In the genomic region with DNA sequence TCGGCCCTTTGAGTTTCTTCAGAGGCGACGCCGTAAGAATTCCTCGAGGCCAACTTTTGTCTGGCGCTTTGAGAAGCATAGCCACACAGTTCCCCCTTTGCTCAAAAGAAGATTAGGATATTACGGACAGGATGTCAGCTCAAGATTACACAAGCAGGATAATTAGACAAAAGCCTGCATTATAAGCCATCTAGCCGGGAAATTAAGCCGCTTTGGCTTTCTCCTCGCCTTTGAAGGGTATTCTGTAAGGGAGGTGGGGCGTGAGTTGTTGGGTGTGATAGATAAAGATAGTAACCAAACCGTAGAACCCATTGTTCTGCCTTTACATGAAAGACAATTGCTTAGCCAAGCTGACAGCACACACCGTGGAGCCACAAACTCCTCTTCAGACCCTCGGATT, we compare ENCODE assay signal across 10 mouse cellular contexts.
"Had no signal": no experiment of that assay in that cellular context is flagged by ENCODE, and none has a peak within 500 bp of the region (broad histone marks: within the 10 kb centered on the region; RNA-seq: fewer than 3 reads in every experiment).

No protein-coding gene starts in this region.

- H3K9ac ChIP-seq: limb, embryonic 13.5 days; liver, embryonic 14.5 days had no signal

- H3K36me3 ChIP-seq: limb, embryonic 13.5 days had no signal

- H3K4me3 ChIP-seq: layer of hippocampus, adult 2 months; limb, embryonic 13.5 days had no signal

- H3K9me3 ChIP-seq: limb, embryonic 13.5 days had no signal

- H3K4me1 ChIP-seq: limb, embryonic 13.5 days had no signal

- ATAC-seq: inflammation-experienced regulatory T-cells, adult 6 months; intestine, postnatal 0 days had no signal

- H3K4me2 ChIP-seq: limb, embryonic 13.5 days had no signal

- DNase-seq: kidney, adult 8-10 months; kidney, postnatal 36 days; lung, adult 18-20 months; thymus, postnatal 4 days had no signal

- H3K27ac ChIP-seq: layer of hippocampus, adult 2 months; limb, embryonic 13.5 days; liver, embryonic 14.5 days; stomach, postnatal 0 days had no signal
